Mouse (Mus musculus): ENCODE measurements around the gene Prr5. TPM values are rescaled to one million over a fixed set of nuclear protein-coding genes. Genes with fewer than 3 reads are reported as not detected.

Gene Prr5
- total RNA-seq, 2 experiments from 2014 or later: 3.9 to 4.1 TPM

Other genes with a start within 250 kb of the Prr5 start
- gene Shisal1, start 222.5 kb upstream of the Prr5 start, total RNA-seq (2021): 1 to 10 TPM in 1 of 2 experiments, under 1 TPM in 1; 0.79 to 1.9 TPM
- gene Rtl6, start 111.8 kb upstream of the Prr5 start, total RNA-seq (2021): 1 to 10 TPM; 3.1 to 3.2 TPM
- gene Arhgap8, start 50.4 kb downstream of the Prr5 start, total RNA-seq (2021): under 1 TPM in 1 of 2 experiments, not detected in 1; 0.83 TPM
- under 1 TPM; 0.38 to 0.82 TPM for gene Phf21b, start 186.4 kb downstream of the Prr5 start, total RNA-seq (2021)